6 mouse cellular contexts compared by ENCODE assay signal in genomic region chr1:159629119-159629518, GRCm38 (mm10).
"Had no signal": no experiment of that assay in that cellular context is flagged by ENCODE, and none has a peak within 500 bp of the region (broad histone marks: within the 10 kb centered on the region; RNA-seq: fewer than 3 reads in every experiment).

No protein-coding gene starts in this region.

- DNase-seq: lung, postnatal 14 days; lung, postnatal 36 days; right cerebral cortex, postnatal 14 days; thymus, adult 2 months; thymus, postnatal 25 days; thymus, postnatal 4 days had no signal
